Mouse (Mus musculus) embryo, embryonic 11 days (tissue): Measurements from ENCODE around the gene Vmn1r32.

Experiments used
- DNase-seq: peaks from one replicate; pipeline ENCODE4 v3.0.0-alpha.2; 2015

Gene Vmn1r32

DNA sequence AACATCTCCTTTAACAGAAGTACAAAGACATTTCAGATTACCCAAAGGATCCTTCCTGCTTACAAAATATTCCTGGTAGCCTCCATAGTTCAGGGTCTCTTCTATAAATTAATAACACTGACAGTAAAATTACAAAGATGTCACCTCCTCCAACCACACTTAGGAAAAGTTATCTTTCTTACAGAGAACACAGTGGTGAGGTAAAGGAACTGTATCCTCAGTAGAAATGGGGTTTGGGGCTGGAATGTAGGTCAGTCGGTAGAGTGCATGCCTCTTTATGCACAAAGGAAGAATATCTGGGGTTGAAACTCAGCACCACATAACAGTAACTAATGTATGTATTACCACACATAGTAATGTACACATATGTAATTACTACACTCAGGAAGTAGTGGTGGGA, at the start of gene Vmn1r32:
Vmn1r32 (minus strand) TSS at position 101 of the 400 bp plus-strand sequence.
- no peak for DNase-seq

DNA sequence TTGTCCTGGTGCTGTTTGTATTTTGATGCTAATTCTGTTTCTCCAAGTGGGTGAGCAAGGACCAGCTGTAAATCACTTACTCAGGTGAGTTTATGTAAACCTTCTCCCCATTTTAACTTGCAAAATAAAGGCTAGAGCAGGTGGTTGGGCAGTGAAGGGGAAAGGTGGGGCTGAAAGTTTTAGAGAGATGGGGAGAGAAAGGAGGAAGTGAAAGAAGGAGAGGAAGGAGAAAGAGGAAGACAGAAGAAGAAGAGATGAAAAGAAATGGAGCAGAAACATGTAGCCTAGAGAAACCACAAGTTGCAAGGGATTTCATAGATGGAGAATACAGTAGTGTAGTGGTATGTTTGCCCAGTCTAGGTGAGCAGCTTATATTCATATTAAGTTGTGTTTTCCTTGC, 35.9 kb upstream of the Vmn1r32 start:
- no peak for DNase-seq

DNA sequence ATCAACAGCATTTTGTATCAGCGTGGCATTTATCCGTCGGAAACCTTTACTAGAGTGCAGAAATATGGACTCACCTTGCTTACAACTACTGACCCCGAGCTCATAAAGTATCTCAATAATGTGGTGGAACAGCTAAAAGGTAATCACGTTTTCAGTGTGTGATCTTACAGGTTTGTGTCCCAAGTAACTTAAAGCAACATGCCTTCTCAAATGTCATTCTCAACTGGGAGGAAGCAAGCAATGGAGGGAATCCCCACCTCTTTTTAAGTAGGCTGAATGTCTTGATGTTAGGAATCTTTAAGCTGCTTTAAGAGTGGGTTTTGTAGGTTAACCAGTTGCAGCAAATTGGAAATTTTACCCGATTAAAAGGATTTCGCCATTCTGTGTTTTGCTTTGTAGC, 23.9 kb downstream of the Vmn1r32 start:
- no peak for DNase-seq

DNA sequence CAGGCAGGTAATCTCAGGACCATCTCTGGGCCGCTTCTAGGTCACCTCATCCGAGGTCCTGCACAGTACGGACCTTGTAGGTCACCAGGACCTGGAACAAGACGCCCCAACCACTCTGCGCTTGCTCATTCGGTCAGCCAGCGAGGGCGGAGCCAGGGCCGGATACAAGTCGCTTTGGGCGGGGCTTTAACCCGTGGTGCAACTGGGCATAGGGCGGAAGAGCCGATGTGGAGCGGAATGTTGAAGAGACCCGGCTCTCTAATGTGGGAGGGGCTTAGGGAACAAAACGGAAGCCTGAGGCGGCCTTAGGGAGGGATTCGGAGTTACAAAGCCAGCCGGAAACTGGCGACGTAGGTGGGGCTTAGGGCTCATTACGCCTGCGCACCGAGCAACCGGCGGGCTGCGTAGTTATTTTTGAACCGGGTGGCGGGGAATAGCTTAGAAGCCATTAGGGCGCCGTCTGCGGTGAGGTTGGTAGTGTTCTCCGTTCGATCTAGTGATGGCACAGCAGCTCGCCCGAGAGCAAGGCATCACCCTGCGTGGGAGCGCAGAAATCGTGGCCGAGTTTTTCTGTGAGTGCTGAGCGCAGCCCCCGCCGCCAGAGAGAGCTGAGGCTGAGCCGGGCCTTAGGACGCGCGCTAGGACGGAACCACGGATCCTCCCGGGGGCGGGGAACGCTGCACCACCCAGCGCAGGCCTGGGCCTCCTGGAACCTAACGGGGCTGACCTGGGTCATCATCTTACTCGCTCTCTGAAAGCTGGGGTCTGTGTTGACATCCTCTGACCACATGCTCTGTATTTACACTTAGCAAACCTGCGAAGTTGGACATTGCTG, 24.7 kb downstream of the Vmn1r32 start, which contains the start of gene Mad2l1:
Mad2l1 (plus strand) TSS at position 363 of the 835 bp plus-strand sequence.
- DNase-seq = peak; percentile 100

DNA sequence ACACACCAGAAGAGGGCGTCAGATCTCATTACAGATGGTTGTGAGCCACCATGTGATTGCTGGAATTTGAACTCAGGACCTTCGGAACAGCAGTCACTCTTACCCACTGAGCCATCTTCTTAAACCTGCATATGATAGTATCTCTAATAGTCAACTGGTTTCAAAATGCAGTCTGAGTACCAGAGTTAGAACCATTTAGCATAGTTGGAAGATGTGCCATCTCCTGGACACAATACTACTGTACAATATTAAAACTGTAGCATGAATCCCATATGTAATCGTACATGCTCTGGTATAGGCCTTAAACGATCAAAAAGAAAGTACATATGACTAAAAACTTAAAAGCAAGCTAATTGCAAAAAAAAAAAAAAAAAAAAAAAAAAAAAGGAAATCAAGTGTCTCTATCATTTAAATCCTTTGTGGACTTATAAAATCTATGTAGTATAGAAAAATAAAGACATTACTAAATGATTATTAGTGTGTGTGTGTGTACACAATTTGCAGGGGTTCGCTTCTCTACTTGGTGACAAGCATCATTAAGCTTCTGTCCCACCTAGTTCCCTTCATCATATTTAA, 25.4 kb downstream of the Vmn1r32 start:
- no peak for DNase-seq

DNA sequence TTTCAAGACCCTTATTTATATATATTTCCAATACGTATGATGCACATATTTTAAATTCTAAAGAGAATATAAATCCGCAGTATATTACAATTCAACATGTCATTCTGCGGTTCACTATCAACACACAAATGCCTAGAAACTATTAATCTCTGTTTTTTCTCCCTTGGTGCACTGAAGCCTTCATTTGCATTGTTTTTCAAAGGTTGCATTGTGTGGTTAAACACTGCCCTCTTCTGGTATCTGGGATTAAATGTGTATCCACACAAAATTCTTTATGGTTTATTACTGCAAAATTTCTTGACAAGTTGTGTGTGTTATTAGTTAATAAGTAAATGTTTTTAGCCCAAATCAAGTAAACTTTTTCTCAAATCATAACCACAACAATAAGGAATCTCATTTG, 26.7 kb downstream of the Vmn1r32 start:
- DNase-seq = peak; percentile 76

DNA sequence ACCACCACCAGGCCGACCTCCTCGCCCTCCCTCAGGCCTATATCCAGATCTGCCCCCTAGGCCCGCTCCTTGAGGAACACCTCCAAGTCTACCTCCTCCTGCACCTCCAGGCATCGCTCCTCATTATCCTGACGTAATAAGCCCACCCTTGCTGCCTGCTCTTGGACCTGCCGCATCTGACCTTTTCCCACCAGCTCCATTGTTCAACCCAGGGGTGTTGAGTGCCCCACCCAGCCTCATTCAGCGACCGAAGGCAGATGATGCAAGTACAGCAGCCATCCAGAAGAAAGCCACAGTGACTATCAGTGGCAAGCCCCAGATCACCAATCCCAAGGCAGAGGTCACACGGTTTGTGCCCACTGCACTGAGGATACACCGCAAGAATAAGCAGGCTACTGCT, 31.5 kb downstream of the Vmn1r32 start:
- no peak for DNase-seq

DNA sequence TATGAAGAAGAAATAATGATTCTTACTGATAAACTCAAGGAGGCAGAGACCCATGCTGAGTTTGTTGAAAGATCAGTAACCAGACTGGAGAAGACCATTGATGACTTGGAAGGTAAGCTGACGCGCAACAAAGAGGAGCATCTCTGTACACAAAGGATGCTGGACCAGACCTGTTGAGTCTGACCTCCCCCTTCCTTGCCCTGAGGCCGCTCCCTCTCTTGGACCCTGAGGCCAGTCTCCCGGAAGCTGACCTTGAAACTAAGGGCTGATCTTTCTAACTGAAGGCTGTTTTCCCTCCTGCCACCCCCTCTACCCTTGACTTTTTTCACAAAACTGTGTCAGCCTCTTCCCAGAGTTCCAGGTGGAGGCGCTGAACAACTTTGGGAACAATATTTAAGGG, 43.5 kb downstream of the Vmn1r32 start:
- no peak for DNase-seq
